In the genomic region with DNA sequence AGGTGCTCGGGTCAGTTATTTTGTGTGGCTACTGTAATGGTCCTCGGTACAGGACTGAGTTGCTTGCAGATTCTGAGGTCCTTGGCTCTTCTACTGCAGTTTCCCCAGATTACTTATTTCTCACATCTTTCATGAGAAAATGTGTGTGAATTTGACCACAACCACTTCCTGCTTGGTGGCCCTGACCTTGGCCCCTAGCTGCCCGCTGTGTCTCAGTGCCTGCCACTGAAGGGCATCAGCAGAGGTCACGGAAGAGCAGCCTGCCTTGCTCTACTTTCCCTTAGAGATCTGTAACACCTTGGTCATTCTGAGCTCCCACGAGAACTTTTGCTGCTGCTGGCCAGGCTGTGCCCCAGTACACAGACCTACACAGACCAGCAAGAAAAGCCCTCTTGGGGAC, we compare ENCODE assay signal across 21 mouse cellular contexts. TPM values are rescaled to one million over a fixed set of nuclear protein-coding genes. Genes with fewer than 3 reads are reported as not detected.
DNase-seq lines count a peak whose midpoint lies in the region; ATAC-seq and TF ChIP-seq lines count a peak whose summit lies in the region.
"Had no signal": no experiment of that assay in that cellular context is flagged by ENCODE, and none has a peak within 500 bp of the region (broad histone marks: within the 10 kb centered on the region; RNA-seq: fewer than 3 reads in every experiment).

No protein-coding gene starts in this region.

- TF ChIP-seq POLR2A in thymus, adult 2 months (IDR thresholded peaks at IDR 0.05; ENCODE audit: control insufficient read depth, extremely low read depth, insufficient read depth, low read length, poor library complexity), result no peak

- ATAC-seq in heart, embryonic 16.5 days (replicated peaks; ENCODE audit: extremely low read depth, insufficient read depth, low FRiP score), result no peak
- peak; percentile 72 for ATAC-seq in megakaryocyte, adult 5-6 weeks (ENCODE audit: poor library complexity, severe bottlenecking)
- ATAC-seq: CD4-positive, CD25-positive, alpha-beta regulatory T cell, adult 4 months; forebrain, embryonic 15.5 days; inflammation-experienced regulatory T-cells, adult 6 months; intestine, postnatal 0 days had no signal

- H3K27me3 ChIP-seq in heart, embryonic 16.5 days (ENCODE audit: control insufficient read depth, insufficient read depth, low read length), result no peaks in the 10 kb centered on the region
- H3K27me3 ChIP-seq in thymus, adult 2 months (ENCODE audit: control insufficient read depth, insufficient read depth, low read length), result no peaks in the 10 kb centered on the region
- H3K27me3 ChIP-seq: forebrain, embryonic 15.5 days had no signal

- no peak for TF ChIP-seq CTCF in thymus, adult 2 months (IDR thresholded peaks at IDR 0.05; ENCODE audit: borderline replicate concordance, control insufficient read depth, extremely low read depth, insufficient read depth, low read length, poor library complexity)

- 68% methylated on average over 5 of the region's 5 CpGs for WGBS in heart, embryonic 16.5 days
- WGBS in thymus, adult 2 months, result 51% methylated on average over 5 of the region's 5 CpGs

- no peak overlapping the region for H3K27ac ChIP-seq in heart, embryonic 16.5 days (ENCODE audit: low read length)
- H3K27ac ChIP-seq in brown adipose tissue, adult 24 weeks (replicated peaks; ENCODE audit: low read depth, low read length), result peak overlapping the region; percentile 47; the same call in 1 of the 2 replicates
- H3K27ac ChIP-seq in thymus, adult 2 months (ENCODE audit: control insufficient read depth, insufficient read depth, low read length), result no peak overlapping the region
- H3K27ac ChIP-seq: embryonic facial prominence, embryonic 10.5 days; forebrain, embryonic 15.5 days; hindbrain, embryonic 10.5 days; hindbrain, embryonic 14.5 days had no signal

- 0 out of 2 replicates have a peak, but pooled peaks cover 3% of the 10 kb centered on the region for H3K36me3 ChIP-seq in heart, embryonic 16.5 days (ENCODE audit: control insufficient read depth, insufficient read depth)
- no peaks in the 10 kb centered on the region for H3K36me3 ChIP-seq in thymus, adult 2 months (ENCODE audit: control insufficient read depth, insufficient read depth, low read length)
- H3K36me3 ChIP-seq: forebrain, embryonic 15.5 days had no signal

- DNase-seq in heart, postnatal 14 days, result no peak
- no peak for DNase-seq in lung, postnatal 10 days
- DNase-seq in thymus, adult 2 months, result no peak
- no peak for DNase-seq in spleen, postnatal 36 days (ENCODE audit: low spot score in 2 of 2)
- DNase-seq: adrenal gland, postnatal 10 days; B cell, adult 2 months; cerebellum, adult 11-12 months; cerebellum, adult 9-11 months; gastrocnemius, postnatal 14 days had no signal

- no peak overlapping the region for H3K4me3 ChIP-seq in heart, embryonic 16.5 days (ENCODE audit: low read length)
- no peak overlapping the region for H3K4me3 ChIP-seq in brown adipose tissue, adult 24 weeks (ENCODE audit: insufficient read depth, low read depth, low read length)
- no peak overlapping the region for H3K4me3 ChIP-seq in thymus, adult 2 months (ENCODE audit: control insufficient read depth, insufficient read depth, low read length)
- H3K4me3 ChIP-seq: embryonic facial prominence, embryonic 10.5 days; forebrain, embryonic 15.5 days; hindbrain, embryonic 10.5 days had no signal

- H3K4me1 ChIP-seq in heart, embryonic 16.5 days (ENCODE audit: control insufficient read depth, insufficient read depth, low read length), result peaks cover 29% of the 10 kb centered on the region
- peaks cover 25% of the 10 kb centered on the region for H3K4me1 ChIP-seq in brown adipose tissue, adult 24 weeks (ENCODE audit: control insufficient read depth, insufficient read depth, insufficient read length, low read length)
- H3K4me1 ChIP-seq in thymus, adult 2 months (replicated peaks; ENCODE audit: control insufficient read depth, insufficient read depth, low read length), result peaks cover 3% of the 10 kb centered on the region

- peak overlapping the region; percentile 23; the same call in 1 of the 2 replicates for H3K9ac ChIP-seq in heart, embryonic 16.5 days (ENCODE audit: low read length)
- H3K9ac ChIP-seq: forebrain, embryonic 15.5 days; hindbrain, embryonic 14.5 days had no signal

- intact Hi-C loops in heart, postnatal 14 days (cut with DNase I), result no loop called here

- no peaks in the 10 kb centered on the region for H3K9me3 ChIP-seq in heart, embryonic 16.5 days (replicated peaks; ENCODE audit: control insufficient read depth, low read length)
- H3K9me3 ChIP-seq: embryonic facial prominence, embryonic 10.5 days; forebrain, embryonic 15.5 days; G1E; hindbrain, embryonic 10.5 days had no signal

- H3K4me2 ChIP-seq in heart, embryonic 16.5 days (ENCODE audit: low read depth, low read length), result no peak overlapping the region
- H3K4me2 ChIP-seq: forebrain, embryonic 15.5 days; hindbrain, embryonic 14.5 days had no signal

RNA-seq across cellular contexts. Expression of a gene that starts 14.0 kb away (rescaled TPM):
- 17.6 and 18.4 TPM in 2 replicates for polyA plus RNA-seq in heart, embryonic 16.5 days (2015; fragmentation: Nextera tagmentation; extraction: Ambion mirVana)
- 10 to 100 TPM; 58.0 to 63.2 TPM for total RNA-seq in heart, postnatal 14 days (2021)
- 8.2 and 10.1 TPM in 2 replicates for polyA plus RNA-seq in brown adipose tissue, adult 24 weeks (2012; ENCODE audit: insufficient read depth, insufficient read length, missing spikeins)
- total RNA-seq in megakaryocyte, adult 5-6 weeks (2015), result 7.8 and 10.8 TPM in 2 replicates
- total RNA-seq in megakaryocyte, adult 5-6 weeks (2017), result 13.1 and 19.9 TPM in 2 replicates
- polyA plus RNA-seq in thymus, adult 2 months (2012; rRNA removed), result 85.0 and 92.8 TPM in 2 replicates

RNA-seq across cellular contexts. Expression of a gene that starts 29.6 kb away (rescaled TPM):
- polyA plus RNA-seq in heart, embryonic 16.5 days (2015; fragmentation: Nextera tagmentation; extraction: Ambion mirVana), result 0.87 and 0.92 TPM in 2 replicates
- under 1 TPM; 0.19 to 0.34 TPM for total RNA-seq in heart, postnatal 14 days (2021)
- polyA plus RNA-seq in brown adipose tissue, adult 24 weeks (2012; ENCODE audit: insufficient read depth, insufficient read length, missing spikeins), result not detected in 2 replicates
- total RNA-seq in megakaryocyte, adult 5-6 weeks (2015), result 0.42 and 0.57 TPM in 2 replicates
- 0.95 and 1.1 TPM in 2 replicates for total RNA-seq in megakaryocyte, adult 5-6 weeks (2017)
- polyA plus RNA-seq in thymus, adult 2 months (2012; rRNA removed), result 1.6 and 1.9 TPM in 2 replicates
- total RNA-seq: heart, postnatal 25 days had no signal

RNA-seq across cellular contexts. Expression of a gene that starts 35.9 kb away (rescaled TPM):
- polyA plus RNA-seq in heart, embryonic 16.5 days (2015; fragmentation: Nextera tagmentation; extraction: Ambion mirVana), result 77.6 and 80.7 TPM in 2 replicates
- total RNA-seq in heart, postnatal 14 days (2021), result 10 to 100 TPM; 57.2 to 65.5 TPM
- polyA plus RNA-seq in brown adipose tissue, adult 24 weeks (2012; ENCODE audit: insufficient read depth, insufficient read length, missing spikeins), result 32.1 and 42.0 TPM in 2 replicates
- total RNA-seq in megakaryocyte, adult 5-6 weeks (2015), result 46.4 and 48.1 TPM in 2 replicates
- 81.3 and 82.8 TPM in 2 replicates for total RNA-seq in megakaryocyte, adult 5-6 weeks (2017)
- polyA plus RNA-seq in thymus, adult 2 months (2012; rRNA removed), result 339 and 362 TPM in 2 replicates
